Mouse (Mus musculus): Measurements from ENCODE around the gene Clk4. TPM values are rescaled to one million over a fixed set of nuclear protein-coding genes. Genes with fewer than 3 reads are reported as not detected.

Clk4 gene
- 274 TPM for total RNA-seq (2023)

GRCm38 (mm10) chr11:51261680-51262219 lies at the start of gene Clk4:
Clk4 (plus strand) TSS chr11:51261730.

GRCm38 (mm10) chr11:51220308-51220707 lies 41.2 kb upstream of the Clk4 start, which contains the start of gene Gm12569:
Gm12569 (plus strand) TSS chr11:51220473.

GRCm38 (mm10) chr11:51262342-51263285 lies 1.1 kb downstream of the Clk4 start, which contains the start of gene BC049762:
BC049762 (minus strand) TSS chr11:51263046.

GRCm38 (mm10) chr11:51289564-51290041 lies 28.1 kb downstream of the Clk4 start, which contains the start of gene Col23a1:
Col23a1 (plus strand) TSS chr11:51289920.

Other genes starting within 250 kb of the Clk4 start
- not detected for gene Olfr54, start 247.5 kb upstream of the Clk4 start, total RNA-seq (2023)
- not detected for gene Olfr1375, start 213.6 kb upstream of the Clk4 start, total RNA-seq (2023)
- gene Zfp354a, start 202.5 kb upstream of the Clk4 start, total RNA-seq (2023) = not detected
- not detected for gene Gm12569, start 41.3 kb upstream of the Clk4 start, total RNA-seq (2023)
- 1.6 TPM for gene BC049762, start 1.3 kb downstream of the Clk4 start, total RNA-seq (2023)
- 2.4 TPM for gene Col23a1, start 28.2 kb downstream of the Clk4 start, total RNA-seq (2023)

Data from CD8-positive naive resting alpha-beta T cell, adult 57 days (primary cell).